Mouse (Mus musculus) G1E (cell line): ENCODE data around the gene Cops3. TPM values are rescaled to one million over a fixed set of nuclear protein-coding genes. Genes with fewer than 3 reads are reported as not detected.

Source experiments
- ATAC-seq: 2 replicates; pipeline ENCODE4 v1.8.0; 2016; ENCODE audit warnings: mild to moderate bottlenecking; ENCODE audit not compliant: insufficient number of reproducible peaks, poor library complexity, low FRiP score, severe bottlenecking; ENCODE audit errors: extremely low read depth
- DNase-seq: peaks from one replicate; pipeline ENCODE4 v3.0.0; 2012; ENCODE audit warnings: low spot score
- H3K27me3 ChIP-seq: 2 replicates; pipeline ENCODE4 v1.6.1; 2012; ENCODE audit warnings: mild to moderate bottlenecking, low read length, inconsistent platforms; ENCODE audit not compliant: insufficient read depth
- H3K36me3 ChIP-seq: replicated peaks from 2 replicates; pipeline ENCODE3; 2012; ENCODE audit warnings: mild to moderate bottlenecking, inconsistent platforms
- H3K4me1 ChIP-seq: 2 replicates; pipeline ENCODE4 v1.6.1; 2012; ENCODE audit warnings: low read depth, low read length, inconsistent platforms, mixed read lengths; ENCODE audit not compliant: insufficient read depth
- H3K4me3 ChIP-seq: 2 replicates; pipeline ENCODE4 v1.5.1; 2012; ENCODE audit warnings: low read depth, mild to moderate bottlenecking, inconsistent platforms, low read length, moderate library complexity, mixed read lengths
- H3K9me3 ChIP-seq: replicated peaks from 2 replicates; pipeline ENCODE4 v1.6.1; 2012; ENCODE audit warnings: inconsistent platforms
- CTCF ChIP-seq: IDR thresholded peaks from 2 replicates; pipeline ENCODE4 v1.5.1; 2012; ENCODE audit warnings: low read depth, low read length, inconsistent platforms, mixed read lengths
- GATA1 ChIP-seq: IDR thresholded peaks from 2 replicates; pipeline ENCODE4 v1.6.1; 2012; ENCODE audit warnings: borderline replicate concordance, low read length, inconsistent platforms, mixed read lengths
- GATA2 ChIP-seq: IDR thresholded peaks from 2 replicates; pipeline ENCODE4 v1.6.1; 2012; ENCODE audit warnings: low read depth, low read length, inconsistent platforms, borderline replicate concordance
- POLR2AphosphoS5 ChIP-seq: IDR thresholded peaks from 2 replicates; pipeline ENCODE4 v1.6.1; 2012; ENCODE audit warnings: low read depth, low read length, inconsistent platforms; ENCODE audit not compliant: insufficient replicate concordance
- TAL1 ChIP-seq: conservative IDR thresholded peaks from 2 replicates; pipeline ENCODE4 v1.6.1; 2012; ENCODE audit warnings: low read depth, low read length, inconsistent platforms, mixed read lengths
- polyA plus RNA-seq: library from polyadenylated mRNA; stranded (reverse); fragments of >175 nt; gene quantifications from 2 replicates; pipeline ENCODE4 v1.2.3, GENCODE M21; 2012
- total RNA-seq, 2 experiments: library from RNA; stranded (forward) in 1 of 2; stranded (reverse) in 1 of 2; fragments of 200-1000 nt in 1 of 2; fragments of >200 nt in 1 of 2; fragmentation: Nextera tagmentation in 1 of 2; gene quantifications; 2 replicates each; pipeline ENCODE4 v1.2.3; 2014 to 2017

Cops3 gene
- total and polyA plus RNA-seq, 3 experiments = 20.8 to 247 (median 165) TPM

DNA sequence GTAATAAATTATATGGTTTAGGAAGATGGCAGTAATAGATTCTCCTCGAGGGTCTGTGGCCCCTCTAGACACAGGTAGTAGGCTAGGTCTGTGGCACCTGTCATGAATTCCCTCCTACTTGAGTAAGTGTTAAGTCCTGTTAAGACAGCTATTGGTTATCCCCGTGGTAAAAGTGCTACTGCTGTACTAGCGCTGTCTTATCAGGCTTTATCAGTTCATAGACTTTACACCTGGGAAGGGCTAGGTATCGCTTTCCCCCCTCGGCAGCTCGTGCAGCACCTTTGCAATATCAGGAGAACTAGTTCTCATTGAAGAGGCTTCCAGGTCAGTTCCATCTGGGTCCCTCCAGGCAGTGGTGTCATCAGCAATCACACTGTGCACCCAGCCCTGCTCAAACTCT lies 24.7 kb upstream of the Cops3 start:
- Histone ChIP-seq H3K27me3 (no peaks in the 10 kb centered on the region), H3K36me3 (peaks cover 76% of the 10 kb centered on the region), H3K9me3 (no peaks in the 10 kb centered on the region), H3K4me3 (no peak overlapping the region), H3K4me1 (no peaks in the 10 kb centered on the region)
- no peak for TF ChIP-seq GATA1
- TF ChIP-seq GATA2 = no peak
- no peak for TF ChIP-seq TAL1
- no peak for TF ChIP-seq POLR2AphosphoS5
- TF ChIP-seq CTCF = no peak
- no peak for DNase-seq
- no peak for ATAC-seq

DNA sequence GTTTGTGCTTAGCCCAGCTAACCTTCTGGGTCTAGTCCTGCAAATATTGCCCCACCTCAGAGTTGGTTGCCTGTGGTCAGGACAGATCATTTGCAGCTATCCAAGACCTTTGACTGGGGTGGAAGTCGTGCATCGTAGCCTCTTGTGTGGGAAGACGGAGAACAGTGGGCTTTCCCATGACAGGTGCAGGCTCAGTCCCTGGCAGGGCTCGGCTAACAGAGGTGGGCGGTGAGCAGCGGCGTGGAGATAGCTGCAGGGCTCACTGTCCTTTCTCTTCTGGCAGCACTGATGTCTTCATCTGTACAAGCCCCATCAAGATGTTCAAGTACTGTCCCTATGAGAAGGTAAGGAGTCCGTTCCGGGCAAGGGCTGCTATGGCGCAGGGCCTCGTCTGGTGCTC lies 20.8 kb upstream of the Cops3 start:
- ATAC-seq = no peak
- H3K27me3 ChIP-seq = no peaks in the 10 kb centered on the region
- H3K36me3 ChIP-seq = peaks cover 82% of the 10 kb centered on the region

GRCm38 (mm10) chr11:59852865-59853264 lies 13.2 kb upstream of the Cops3 start:
- no peaks in the 10 kb centered on the region for H3K27me3 ChIP-seq
- H3K4me1 ChIP-seq = peaks cover 27% of the 10 kb centered on the region
- H3K4me3 ChIP-seq = no peak overlapping the region
- DNase-seq (no peak), ATAC-seq (no peak)
- peaks cover 67% of the 10 kb centered on the region for H3K36me3 ChIP-seq
- TF ChIP-seq POLR2AphosphoS5 (no peak), GATA1 (no peak), CTCF (no peak), GATA2 (no peak)
- no peaks in the 10 kb centered on the region for H3K9me3 ChIP-seq

More for the DNA sequence above, 20.8 kb upstream of the Cops3 start:
- DNase-seq = no peak
- Histone ChIP-seq H3K4me1 (no peaks in the 10 kb centered on the region), H3K4me3 (no peak overlapping the region), H3K9me3 (no peaks in the 10 kb centered on the region)
- TF ChIP-seq GATA2 (no peak), TAL1 (no peak), POLR2AphosphoS5 (no peak), GATA1 (no peak), CTCF (no peak)

GRCm38 (mm10) chr11:59847891-59848884 lies 8.6 kb upstream of the Cops3 start:
- ATAC-seq (no peak), DNase-seq (peak; percentile 64)
- no peak for TF ChIP-seq TAL1
- TF ChIP-seq POLR2AphosphoS5 = no peak
- TF ChIP-seq GATA2 = no peak
- TF ChIP-seq GATA1 = no peak
- no peak for TF ChIP-seq CTCF
- Histone ChIP-seq H3K9me3 (no peaks in the 10 kb centered on the region), H3K4me1 (peaks cover 52% of the 10 kb centered on the region), H3K27me3 (no peaks in the 10 kb centered on the region), H3K36me3 (peaks cover 65% of the 10 kb centered on the region), H3K4me3 (peak overlapping the region; percentile 91)

- peaks cover 48% of the 10 kb centered on the region for H3K4me1 ChIP-seq
- no peak for TF ChIP-seq POLR2AphosphoS5
- TF ChIP-seq GATA2 = no peak
- no peak for TF ChIP-seq CTCF
- no peak for TF ChIP-seq GATA1
- no peak for TF ChIP-seq TAL1
- H3K4me3 ChIP-seq = peak overlapping the region; percentile 91; the same call in 1 of the 2 replicates
- no peaks in the 10 kb centered on the region for H3K27me3 ChIP-seq
- H3K36me3 ChIP-seq = peaks cover 64% of the 10 kb centered on the region
- DNase-seq (peak; percentile 49), ATAC-seq (peak; percentile 49; the same call in 1 of the 2 replicates)
- H3K9me3 ChIP-seq = no peaks in the 10 kb centered on the region
Measured at GRCm38 (mm10) chr11:59847131-59847530, 7.5 kb upstream of the Cops3 start.

DNA sequence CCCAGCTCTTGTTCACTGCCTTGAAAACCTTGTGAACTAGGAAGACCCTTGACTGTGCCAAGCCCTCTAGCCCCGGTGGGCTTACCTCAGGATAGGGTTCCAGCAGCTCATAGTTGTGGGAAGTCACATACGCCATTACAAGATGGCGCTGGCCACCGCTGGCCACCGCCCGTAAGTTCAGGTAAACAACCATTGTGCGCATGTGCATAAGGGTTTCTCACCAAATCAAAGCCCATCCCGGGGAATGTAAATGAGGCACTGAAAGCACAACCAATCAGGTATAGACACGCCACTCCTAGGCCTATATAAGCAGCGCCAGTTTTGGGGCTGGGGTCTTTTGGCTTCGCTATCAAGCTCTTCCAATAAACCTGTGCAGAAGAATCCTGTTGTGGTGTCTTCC lies 6.7 kb upstream of the Cops3 start:
- Histone ChIP-seq H3K9me3 (no peaks in the 10 kb centered on the region), H3K36me3 (peaks cover 66% of the 10 kb centered on the region), H3K4me3 (no peak overlapping the region), H3K27me3 (no peaks in the 10 kb centered on the region), H3K4me1 (peaks cover 48% of the 10 kb centered on the region)
- no peak for ATAC-seq
- TF ChIP-seq CTCF (no peak), GATA2 (no peak), GATA1 (no peak), POLR2AphosphoS5 (no peak), TAL1 (no peak)
- no peak for DNase-seq
